Mouse (Mus musculus): ENCODE results near the gene C030005K15Rik. TPM values are rescaled to one million over a fixed set of nuclear protein-coding genes. Genes with fewer than 3 reads are reported as not detected.
A peak's percentile ranks its signal among the peaks of the same experiment; 100 is the strongest.

The C030005K15Rik gene
- polyA plus RNA-seq, 1 experiment from 2014 or later: not detected

- Histone ChIP-seq H3K4me2 (no peak overlapping the region), H3K9me3 (replicated peaks) (no peaks in the 10 kb centered on the region), H3K4me1 (replicated peaks) (peaks cover 9% of the 10 kb centered on the region; the same call in 1 of the 2 replicates), H3K36me3 (no peaks in the 10 kb centered on the region), H3K27ac (ENCODE audit: poor library complexity, severe bottlenecking) (no peak overlapping the region), H3K9ac (no peak overlapping the region), H3K27me3 (replicated peaks) (no peaks in the 10 kb centered on the region), H3K4me3 (no peak overlapping the region)
- no peak for ATAC-seq (ENCODE audit: insufficient number of reproducible peaks, low FRiP score)
- 3% methylated on average over 5 of the region's 5 CpGs for WGBS
These were observed 13.9 kb downstream of the C030005K15Rik start for GRCm38 (mm10) chr10:97712687-97713086.

- Histone ChIP-seq H3K4me2 (no peak overlapping the region), H3K4me1 (replicated peaks) (no peaks in the 10 kb centered on the region), H3K36me3 (no peaks in the 10 kb centered on the region), H3K27ac (ENCODE audit: poor library complexity, severe bottlenecking) (no peak overlapping the region), H3K4me3 (no peak overlapping the region), H3K9ac (no peak overlapping the region), H3K9me3 (replicated peaks) (no peaks in the 10 kb centered on the region), H3K27me3 (replicated peaks) (no peaks in the 10 kb centered on the region)
- no peak for ATAC-seq (ENCODE audit: insufficient number of reproducible peaks, low FRiP score)
- 30% methylated on average over 1 of the region's 1 CpGs for WGBS
These were observed 22.0 kb downstream of the C030005K15Rik start for GRCm38 (mm10) chr10:97704562-97704961.

DNA sequence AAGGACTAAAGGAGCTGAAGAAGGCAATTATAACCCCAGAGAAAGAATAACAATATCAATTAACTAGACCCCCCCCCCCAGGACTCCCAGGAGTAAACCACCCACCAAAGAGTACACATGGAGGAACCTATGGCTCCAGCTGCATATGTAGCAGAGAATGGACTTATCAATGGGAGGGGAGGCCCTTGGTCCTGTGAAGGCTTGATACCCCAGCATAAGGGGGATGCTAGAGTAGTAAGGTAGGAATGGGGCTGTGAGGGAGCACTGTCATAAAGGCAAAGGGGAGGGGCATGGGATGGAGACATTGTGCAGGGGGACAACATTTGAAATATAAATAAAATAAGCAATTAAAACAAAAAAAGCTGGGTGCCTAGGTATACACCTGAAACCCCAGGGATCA is 24.2 kb downstream of the C030005K15Rik start:
- Histone ChIP-seq H3K9ac (no peak overlapping the region), H3K36me3 (no peaks in the 10 kb centered on the region), H3K4me3 (no peak overlapping the region), H3K4me2 (no peak overlapping the region), H3K9me3 (replicated peaks) (no peaks in the 10 kb centered on the region), H3K27me3 (replicated peaks) (no peaks in the 10 kb centered on the region), H3K27ac (ENCODE audit: poor library complexity, severe bottlenecking) (no peak overlapping the region), H3K4me1 (replicated peaks) (no peaks in the 10 kb centered on the region)
- ATAC-seq (ENCODE audit: insufficient number of reproducible peaks, low FRiP score): no peak

DNA sequence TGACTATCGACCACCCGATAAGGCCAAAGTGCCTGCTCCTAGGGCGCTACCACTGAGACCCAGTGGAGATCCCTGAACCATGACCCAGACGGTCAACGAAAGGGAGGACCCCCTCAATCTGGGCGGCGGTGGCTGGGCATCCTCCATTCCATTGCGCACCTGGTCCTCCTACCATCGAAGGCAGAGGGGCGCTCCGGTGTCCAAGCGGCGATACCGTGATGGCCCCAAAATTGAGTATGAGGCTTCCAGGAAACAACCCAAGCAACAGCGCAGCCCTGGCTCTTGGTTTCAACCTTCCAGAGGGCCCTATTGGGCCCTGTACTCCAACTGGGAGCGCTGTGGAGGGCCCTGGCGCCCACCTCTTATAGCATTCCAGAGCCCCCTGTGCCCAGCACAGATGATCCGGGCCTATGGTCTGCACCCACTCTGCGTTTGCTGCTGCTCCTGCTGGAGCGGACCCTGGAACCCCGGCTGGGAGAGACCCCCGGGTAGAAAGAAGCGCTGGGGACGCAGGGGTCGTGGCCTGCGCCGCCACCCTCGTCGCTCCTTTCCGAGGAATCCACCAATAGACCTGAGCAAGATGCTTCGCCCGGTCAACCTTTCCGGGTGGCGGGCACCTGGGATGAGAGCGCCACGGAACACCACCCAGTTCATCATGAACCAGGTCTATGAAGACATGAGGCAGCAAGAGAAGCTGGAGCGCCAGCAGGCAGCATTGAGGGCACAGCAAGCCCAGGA is 33.0 kb downstream of the C030005K15Rik start:
- H3K4me3 ChIP-seq: no peak overlapping the region
- H3K36me3 ChIP-seq: no peaks in the 10 kb centered on the region
- no peaks in the 10 kb centered on the region for H3K27me3 ChIP-seq (replicated peaks)
- WGBS: 82% methylated on average over 37 of the region's 37 CpGs
- no peak for ATAC-seq (ENCODE audit: insufficient number of reproducible peaks, low FRiP score)
- no peaks in the 10 kb centered on the region for H3K4me1 ChIP-seq (replicated peaks)
- peaks cover 13% of the 10 kb centered on the region for H3K9me3 ChIP-seq (replicated peaks)
- no peak overlapping the region for H3K27ac ChIP-seq (ENCODE audit: poor library complexity, severe bottlenecking)
- H3K4me2 ChIP-seq: no peak overlapping the region
- H3K9ac ChIP-seq: no peak overlapping the region

- Histone ChIP-seq H3K4me2 (peak within 1 kb of the TSS; percentile 22; the same call in 1 of the 2 replicates), H3K4me1 (replicated peaks) (no peaks in the 10 kb centered on the region), H3K9me3 (replicated peaks) (peaks cover 13% of the 10 kb centered on the region), H3K27me3 (replicated peaks) (no peaks in the 10 kb centered on the region), H3K4me3 (no peak within 1 kb of the TSS), H3K9ac (no peak within 1 kb of the TSS), H3K27ac (ENCODE audit: poor library complexity, severe bottlenecking) (no peak within 1 kb of the TSS), H3K36me3 (no peaks in the 10 kb centered on the region)
- ATAC-seq (ENCODE audit: insufficient number of reproducible peaks, low FRiP score): no peak
- WGBS: 62% methylated on average over 20 of the region's 20 CpGs
These were observed 33.6 kb downstream of the C030005K15Rik start, which contains the start of gene Ccer1 for GRCm38 (mm10) chr10:97692913-97693312. Gene Ccer1, plus strand, starts transcription at chr10:97693059.

DNA sequence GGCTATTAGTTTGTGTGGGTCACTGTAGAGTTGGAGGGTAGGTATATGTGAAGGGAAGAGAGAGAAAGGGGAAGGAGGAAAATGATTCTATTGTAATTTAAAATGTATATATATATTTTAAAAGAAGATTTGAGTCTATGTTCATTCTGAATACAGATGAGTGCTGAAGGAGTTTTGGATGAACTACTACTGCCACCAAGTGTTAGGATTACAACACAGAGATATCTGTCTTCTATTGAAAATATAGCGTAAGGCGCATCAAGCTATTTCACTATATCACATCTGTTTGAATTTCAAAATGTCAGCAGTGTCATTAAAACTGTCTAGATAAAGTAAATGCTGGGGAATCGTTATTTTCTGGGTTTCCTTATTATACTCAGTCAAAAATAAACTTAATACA is 37.1 kb downstream of the C030005K15Rik start:
- ATAC-seq (ENCODE audit: insufficient number of reproducible peaks, low FRiP score): no peak
- Histone ChIP-seq H3K4me3 (no peak overlapping the region), H3K27me3 (replicated peaks) (no peaks in the 10 kb centered on the region), H3K9ac (no peak overlapping the region), H3K36me3 (no peaks in the 10 kb centered on the region), H3K4me2 (no peak overlapping the region), H3K4me1 (replicated peaks) (no peaks in the 10 kb centered on the region), H3K27ac (ENCODE audit: poor library complexity, severe bottlenecking) (no peak overlapping the region), H3K9me3 (replicated peaks) (peaks cover 13% of the 10 kb centered on the region)
- WGBS: 76% methylated on average over 3 of the region's 3 CpGs

DNA sequence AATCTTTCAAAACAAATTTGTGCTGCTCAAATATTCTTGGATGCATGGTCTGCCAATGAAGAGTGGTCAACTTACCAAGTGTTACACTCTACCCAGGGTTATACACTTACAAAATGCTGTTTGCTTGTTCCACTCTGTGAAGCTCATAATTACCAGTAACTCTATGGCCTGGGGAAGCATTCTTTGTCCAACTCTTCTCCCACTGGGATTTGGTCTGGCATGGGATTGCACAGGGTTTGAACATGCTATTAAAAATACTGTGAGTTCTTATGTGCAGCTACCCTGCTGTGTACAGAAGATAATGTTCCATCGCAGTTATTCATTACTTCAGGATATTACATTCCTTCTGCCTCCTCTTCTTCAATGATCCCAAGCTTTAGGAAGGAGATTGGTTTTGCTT is 39.4 kb downstream of the C030005K15Rik start:
- no peak overlapping the region for H3K27ac ChIP-seq (ENCODE audit: poor library complexity, severe bottlenecking)
- H3K27me3 ChIP-seq (replicated peaks): no peaks in the 10 kb centered on the region
- 71% methylated on average over 1 of the region's 1 CpGs for WGBS

DNA sequence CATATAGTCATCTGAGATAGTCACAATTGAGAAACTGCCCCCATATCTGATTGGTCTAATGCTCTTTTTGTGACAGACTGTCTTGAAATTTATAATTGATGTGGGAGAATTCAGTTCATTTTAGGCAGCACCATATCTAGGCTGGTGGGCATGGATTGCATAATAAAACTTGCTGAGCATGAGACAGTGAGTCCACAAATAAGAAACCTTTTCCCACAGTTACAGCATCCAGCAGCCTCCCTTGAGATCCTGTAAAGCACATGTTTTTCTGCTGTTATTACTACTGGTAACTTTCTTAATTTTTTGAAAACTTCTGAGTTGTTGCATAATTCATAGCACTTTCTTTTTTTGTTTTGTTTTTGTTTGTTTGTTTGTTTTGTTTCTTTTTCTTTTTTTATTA is 43.6 kb downstream of the C030005K15Rik start:
- Histone ChIP-seq H3K27ac (ENCODE audit: poor library complexity, severe bottlenecking) (no peak overlapping the region), H3K4me1 (replicated peaks) (no peaks in the 10 kb centered on the region), H3K9me3 (replicated peaks) (no peaks in the 10 kb centered on the region), H3K9ac (no peak overlapping the region), H3K27me3 (replicated peaks) (no peaks in the 10 kb centered on the region), H3K4me3 (no peak overlapping the region), H3K4me2 (no peak overlapping the region), H3K36me3 (no peaks in the 10 kb centered on the region)
- ATAC-seq (ENCODE audit: insufficient number of reproducible peaks, low FRiP score): no peak

More for the DNA sequence above, 39.4 kb downstream of the C030005K15Rik start:
- H3K4me3 ChIP-seq: no peak overlapping the region
- no peak overlapping the region for H3K9ac ChIP-seq
- no peaks in the 10 kb centered on the region for H3K9me3 ChIP-seq (replicated peaks)
- H3K4me2 ChIP-seq: no peak overlapping the region
- H3K4me1 ChIP-seq (replicated peaks): no peaks in the 10 kb centered on the region
- ATAC-seq (ENCODE audit: insufficient number of reproducible peaks, low FRiP score): no peak
- no peaks in the 10 kb centered on the region for H3K36me3 ChIP-seq

Other genes with a start within 250 kb of the C030005K15Rik start
- gene Dcn, start 247.1 kb downstream of the C030005K15Rik start, polyA plus RNA-seq (2016; fragmentation: Nextera tagmentation; extraction: Ambion mirVana): 86.8 and 96.1 TPM in 2 replicates
- 87.6 and 99.5 TPM in 2 replicates for gene Lum, start 161.6 kb downstream of the C030005K15Rik start, polyA plus RNA-seq (2016; fragmentation: Nextera tagmentation; extraction: Ambion mirVana)
- 0.17 TPM in 1 of 2 replicates, not detected in the other for gene Kera, start 119.9 kb downstream of the C030005K15Rik start, polyA plus RNA-seq (2016; fragmentation: Nextera tagmentation; extraction: Ambion mirVana)
- 0.42 and 0.79 TPM in 2 replicates for gene Epyc, start 82.7 kb downstream of the C030005K15Rik start, polyA plus RNA-seq (2016; fragmentation: Nextera tagmentation; extraction: Ambion mirVana)
- gene Ccer1, start 33.7 kb downstream of the C030005K15Rik start, polyA plus RNA-seq (2016; fragmentation: Nextera tagmentation; extraction: Ambion mirVana): not detected in 2 replicates